In the genomic region with DNA sequence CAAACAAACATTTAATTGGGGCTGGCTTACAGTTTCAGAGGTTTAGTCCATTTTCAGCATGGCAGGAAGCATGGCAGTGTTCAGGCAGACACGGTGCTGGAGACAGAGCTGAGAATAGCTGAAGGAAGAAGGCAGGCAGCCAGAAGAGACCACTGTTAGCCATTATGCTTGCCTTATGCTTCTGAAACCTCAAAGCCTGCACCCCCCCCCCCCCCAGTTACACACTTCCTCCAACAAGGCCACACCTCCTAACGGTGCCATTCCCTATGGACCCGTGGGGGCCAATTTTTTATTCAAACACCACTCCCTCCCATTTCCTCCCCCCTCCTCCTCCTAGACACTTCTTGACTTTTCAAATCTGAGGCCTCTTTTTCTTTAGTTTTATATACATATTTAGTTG, we compare ENCODE assay signal across 16 mouse cellular contexts. TPM values are rescaled to one million over a fixed set of nuclear protein-coding genes. Genes with fewer than 3 reads are reported as not detected.
DNase-seq lines count a peak whose midpoint lies in the region; ATAC-seq and TF ChIP-seq lines count a peak whose summit lies in the region.
"Had no signal": no experiment of that assay in that cellular context is flagged by ENCODE, and none has a peak within 500 bp of the region (broad histone marks: within the 10 kb centered on the region; RNA-seq: fewer than 3 reads in every experiment).

No protein-coding gene starts in this region.

- 24% methylated on average over 3 of the region's 3 CpGs for WGBS in heart, adult 2 months
- 27% methylated on average over 3 of the region's 3 CpGs for WGBS in liver, embryonic 15.5 days (ENCODE audit: insufficient replicate concordance)
- WGBS in lung, adult 2 months = 37% methylated on average over 3 of the region's 3 CpGs

- peak overlapping the region; percentile 88 for H3K4me2 ChIP-seq in liver, embryonic 15.5 days

- peaks cover 3% of the 10 kb centered on the region for H3K4me1 ChIP-seq in heart, adult 2 months (ENCODE audit: control insufficient read depth, insufficient read depth, low read length)
- peaks cover 3 to 8% of the 10 kb centered on the region in 2 experiments; a peak in 3 of 4 replicates for H3K4me1 ChIP-seq in MEL (ENCODE audit: control insufficient read depth in 1 of 2, insufficient read depth in 2 of 2, low read length in 2 of 2)
- peaks cover 30% of the 10 kb centered on the region for H3K4me1 ChIP-seq in liver, embryonic 15.5 days (replicated peaks)
- H3K4me1 ChIP-seq in lung, adult 2 months (ENCODE audit: control insufficient read depth, insufficient read depth, low read length) = peaks cover 2% of the 10 kb centered on the region; the same call in 1 of the 2 replicates

- H3K4me3 ChIP-seq in heart, adult 2 months = peak overlapping the region; percentile 88; the same call in 1 of the 2 replicates
- H3K4me3 ChIP-seq in MEL (ENCODE audit: control insufficient read depth in 1 of 2, insufficient read depth in 1 of 2, low read depth in 2 of 2, low read length in 2 of 2) = peak overlapping the region; percentile 65 to 70
- no peak overlapping the region for H3K4me3 ChIP-seq in liver, embryonic 15.5 days (replicated peaks)
- no peak overlapping the region for H3K4me3 ChIP-seq in lung, adult 2 months (replicated peaks; ENCODE audit: extremely low read depth, low read depth, low read length)

- no peak for TF ChIP-seq EP300 in heart, adult 2 months (IDR thresholded peaks at IDR 0.05; ENCODE audit: insufficient read depth, low read depth, low read length)
- TF ChIP-seq EP300 in MEL (IDR thresholded peaks at IDR 0.05; ENCODE audit: low read depth in 1 of 2, low read length in 2 of 2) = peak in 1 of 2 experiments; percentile 28; a peak in 1 of 4 replicates

- ATAC-seq in liver, embryonic 15.5 days (ENCODE audit: insufficient read depth) = no peak
- ATAC-seq: activated CD4-positive, CD25-positive, alpha-beta regulatory T cell, adult 4 months; lung, postnatal 0 days had no signal

- no peak overlapping the region for H3K9ac ChIP-seq in heart, adult 2 months (ENCODE audit: low read depth, low read length)
- H3K9ac ChIP-seq in MEL (ENCODE audit: control insufficient read depth, low read depth, low read length, poor library complexity, severe bottlenecking) = peak overlapping the region; percentile 92
- no peak overlapping the region for H3K9ac ChIP-seq in liver, embryonic 15.5 days

- no peak for TF ChIP-seq POLR2A in heart, adult 2 months (IDR thresholded peaks at IDR 0.05; ENCODE audit: insufficient read depth, low read depth, low read length)
- TF ChIP-seq POLR2A in MEL (IDR thresholded peaks at IDR 0.05; ENCODE audit: control insufficient read depth in 1 of 2, insufficient read depth in 1 of 2, low read depth in 1 of 2, low read length in 2 of 2, poor library complexity in 1 of 2) = peak in 1 of 2 experiments; percentile 57; a peak in 2 of 4 replicates
- no peak for TF ChIP-seq POLR2A in lung, adult 2 months (IDR thresholded peaks at IDR 0.05; ENCODE audit: borderline replicate concordance, extremely low read depth, low read depth, low read length)

- H3K79me2 ChIP-seq in heart, adult 2 months (replicated peaks; ENCODE audit: control insufficient read depth, insufficient read depth, low read length) = peaks cover 2% of the 10 kb centered on the region; the same call in 1 of the 2 replicates
- H3K79me2 ChIP-seq in MEL (ENCODE audit: control insufficient read depth, insufficient read depth, low read length, poor library complexity) = peaks cover 13% of the 10 kb centered on the region

- H3K27ac ChIP-seq in heart, adult 2 months = no peak overlapping the region
- H3K27ac ChIP-seq in MEL (ENCODE audit: control insufficient read depth, low read depth, low read length) = peak overlapping the region; percentile 79
- H3K27ac ChIP-seq in liver, embryonic 15.5 days (replicated peaks) = no peak overlapping the region
- H3K27ac ChIP-seq: neural tube, embryonic 12.5 days had no signal

- DNase-seq in heart, adult 2 months = no peak
- no peak for DNase-seq in heart, postnatal 10 days
- DNase-seq in A20 (ENCODE audit: low read depth, low spot score) (peak; percentile 65), MEL (ENCODE audit: low read depth, low spot score) (peak; percentile 75)
- no peak for DNase-seq in Muller cell, postnatal 12 days (ENCODE audit: inconsistent ontology term)
- no peak for DNase-seq in lung, adult 2 months
- DNase-seq: cerebellum, postnatal 25 days; kidney, adult 11 months; kidney, postnatal 36 days; midbrain, embryonic 14.5 days; thymus, postnatal 25 days had no signal

- TF ChIP-seq RAD21 in MEL (IDR thresholded peaks at IDR 0.05; ENCODE audit: low read depth, low read length) = no peak

- no peaks in the 10 kb centered on the region for H3K27me3 ChIP-seq in heart, adult 2 months (ENCODE audit: control insufficient read depth, insufficient read depth, low read length)
- no peaks in the 10 kb centered on the region for H3K27me3 ChIP-seq in MEL (ENCODE audit: control insufficient read depth in 1 of 2, insufficient read depth in 2 of 2, low read length in 2 of 2)
- peaks cover 4% of the 10 kb centered on the region for H3K27me3 ChIP-seq in liver, embryonic 15.5 days
- H3K27me3 ChIP-seq: embryonic facial prominence, embryonic 12.5 days; neural tube, embryonic 12.5 days had no signal

- TF ChIP-seq CTCF in heart, adult 2 months (IDR thresholded peaks at IDR 0.05) = no peak
- TF ChIP-seq CTCF in MEL (IDR thresholded peaks at IDR 0.05 in 2 of 3, conservative IDR thresholded peaks at IDR 0.05 in 1 of 3; ENCODE audit: control insufficient read depth in 1 of 3, insufficient read depth in 1 of 3, low read depth in 2 of 3, low read length in 3 of 3, poor library complexity in 1 of 3, severe bottlenecking in 1 of 3) = no peak
- no peak for TF ChIP-seq CTCF in lung, adult 2 months (IDR thresholded peaks at IDR 0.05; ENCODE audit: insufficient read depth, low read length)

- intact Hi-C loops in heart, adult 2 months (cut with DNase I) = no loop called here
- intact Hi-C loops in heart, postnatal 10 days (cut with DNase I) = no loop called here

- peaks cover 29% of the 10 kb centered on the region for H3K36me3 ChIP-seq in heart, adult 2 months (ENCODE audit: control insufficient read depth, insufficient read depth, low read length)
- peaks cover 21 to 26% of the 10 kb centered on the region in 2 experiments for H3K36me3 ChIP-seq in MEL (ENCODE audit: control insufficient read depth in 1 of 2, insufficient read depth in 2 of 2, low read length in 2 of 2)
- peaks cover 25% of the 10 kb centered on the region for H3K36me3 ChIP-seq in liver, embryonic 15.5 days (replicated peaks)

- no peaks in the 10 kb centered on the region for H3K9me3 ChIP-seq in MEL (replicated peaks; ENCODE audit: insufficient read depth, low read length)
- H3K9me3 ChIP-seq in liver, embryonic 15.5 days (replicated peaks) = no peaks in the 10 kb centered on the region
- H3K9me3 ChIP-seq: embryonic facial prominence, embryonic 12.5 days; neural tube, embryonic 12.5 days had no signal

TF ChIP-seq in MEL, 35 proteins besides CTCF, POLR2A, EP300 and RAD21 (continues in another document):
- TF ChIP-seq ZC3H11A (IDR thresholded peaks at IDR 0.05; ENCODE audit: low read depth, low read length) (no peak), TBP (IDR thresholded peaks at IDR 0.05; ENCODE audit: low read depth, low read length) (no peak), E2F4 (IDR thresholded peaks at IDR 0.05; ENCODE audit: borderline replicate concordance, low read depth, low read length) (no peak), MAFK (IDR thresholded peaks at IDR 0.05; ENCODE audit: borderline replicate concordance, low read depth, low read length) (no peak), POLR2AphosphoS2 (IDR thresholded peaks at IDR 0.05; ENCODE audit: low read length) (no peak), ELF1 (IDR thresholded peaks at IDR 0.05; ENCODE audit: low read depth, low read length) (no peak), SMC3 (IDR thresholded peaks at IDR 0.05; ENCODE audit: low read depth, low read length) (no peak), USF2 (IDR thresholded peaks at IDR 0.05; ENCODE audit: borderline replicate concordance in 1 of 2, insufficient read depth in 1 of 2, low read depth in 1 of 2, low read length in 2 of 2) (no peak), HCFC1 (IDR thresholded peaks at IDR 0.05; ENCODE audit: low read depth, low read length) (peak; percentile 45; the same call in 1 of the 2 replicates), SIN3A (IDR thresholded peaks at IDR 0.05; ENCODE audit: low read length) (peak; percentile 45), JUND (IDR thresholded peaks at IDR 0.05; ENCODE audit: low read depth, low read length) (no peak), BHLHE40 (IDR thresholded peaks at IDR 0.05; ENCODE audit: borderline replicate concordance, low read depth, low read length) (no peak), TCF12 (IDR thresholded peaks at IDR 0.05; ENCODE audit: low read depth, low read length) (peak; percentile 14; the same call in 1 of the 2 replicates), MXI1 (IDR thresholded peaks at IDR 0.05; ENCODE audit: low read depth, low read length) (no peak), GATA1 (IDR thresholded peaks at IDR 0.05; ENCODE audit: low read depth, low read length) (no peak), NELFE (IDR thresholded peaks at IDR 0.05; ENCODE audit: low read depth, low read length) (peak; percentile 33; the same call in 1 of the 2 replicates), GABPA (IDR thresholded peaks at IDR 0.05; ENCODE audit: low read depth, low read length) (no peak), NRF1 (IDR thresholded peaks at IDR 0.05; ENCODE audit: insufficient read depth, low read depth, low read length, poor library complexity, severe bottlenecking) (no peak), POLR2AphosphoS5 (IDR thresholded peaks at IDR 0.05; ENCODE audit: borderline replicate concordance, low read depth, low read length) (no peak)

RNA-seq across cellular contexts. Expression of a gene that starts 1.1 kb away (rescaled TPM):
- 1,000 to 10,000 TPM; 3,018 to 3,425 TPM for total RNA-seq in heart, adult 2 months (2021)
- 2,742 and 4,242 TPM in 2 replicates for polyA plus RNA-seq in heart, adult 2 months (2012; rRNA removed)
- 1,000 to 10,000 TPM; 3,482 to 3,602 TPM for total RNA-seq in heart, postnatal 10 days (2021)
- 503 and 520 TPM in 2 replicates for total RNA-seq in MEL (2012; rRNA removed)
- polyA plus RNA-seq in MEL (2012; ENCODE audit: insufficient read depth in 1 of 2, insufficient read length in 2 of 2, low read depth in 1 of 2, low replicate concordance in 2 of 2, missing spikeins in 1 of 2) = 100 to 1,000 TPM; 199 to 520 TPM
- 610 and 686 TPM in 2 replicates for polyA plus RNA-seq in liver, embryonic 15.5 days (2015; fragmentation: Nextera tagmentation; extraction: Ambion mirVana)
- polyA plus RNA-seq in lung, adult 2 months (2012; rRNA removed) = 227 and 232 TPM in 2 replicates

RNA-seq across cellular contexts. Expression of a gene that starts 19.8 kb away (rescaled TPM):
- total RNA-seq in heart, adult 2 months (2021) = 10 to 100 TPM; 39.9 to 46.0 TPM
- 10.4 and 17.6 TPM in 2 replicates for polyA plus RNA-seq in heart, adult 2 months (2012; rRNA removed)
- total RNA-seq in heart, postnatal 10 days (2021) = 10 to 100 TPM; 43.8 to 47.0 TPM
- total RNA-seq in MEL (2012; rRNA removed) = 16.8 and 18.0 TPM in 2 replicates
- polyA plus RNA-seq in MEL (2012; ENCODE audit: insufficient read depth in 1 of 2, insufficient read length in 2 of 2, low read depth in 1 of 2, low replicate concordance in 2 of 2, missing spikeins in 1 of 2) = 10 to 100 TPM; 36.7 to 82.3 TPM
- 16.7 and 18.4 TPM in 2 replicates for polyA plus RNA-seq in liver, embryonic 15.5 days (2015; fragmentation: Nextera tagmentation; extraction: Ambion mirVana)
- polyA plus RNA-seq in lung, adult 2 months (2012; rRNA removed) = 10.3 and 11.9 TPM in 2 replicates

Comparison
In these comparisons a context has a peak if more than half of its experiments do, and no peak if none do; other contexts are left out.
1. DNase-seq: peak in A20 (single experiment) and MEL (single experiment); none in heart, adult 2 months (0 of 2), heart, postnatal 10 days (0 of 2), Muller cell, postnatal 12 days (single experiment) and lung, adult 2 months (single experiment).
2. H3K4me3 ChIP-seq: peak in heart, adult 2 months (single experiment) and MEL (2 of 2); none in liver, embryonic 15.5 days (single experiment) and lung, adult 2 months (single experiment).